Mouse (Mus musculus) heart, embryonic 15.5 days (tissue): ENCODE results near the gene Pfkm. TPM values are rescaled to one million over a fixed set of nuclear protein-coding genes. Genes with fewer than 3 reads are reported as not detected.

Experiments used
- ATAC-seq: fragments of 200-750 bp; cut with Nextera tagmentation; replicated peaks from 2 replicates; pipeline ENCODE4 v1.8.0; 2017; ENCODE audit warnings: low read depth, moderate TSS enrichment; ENCODE audit not compliant: insufficient number of reproducible peaks, insufficient read depth, low FRiP score
- H3K27ac ChIP-seq: fragments of 300-500 bp; sonication (generic); 2 replicates; pipeline ENCODE4 v1.5.1; 2015; ENCODE audit warnings: mild to moderate bottlenecking, inconsistent platforms
- H3K27me3 ChIP-seq: fragments of 300-500 bp; sonication (generic); 2 replicates; pipeline ENCODE4 v1.6.1; 2015; ENCODE audit warnings: inconsistent platforms
- H3K36me3 ChIP-seq: fragments of 300-500 bp; sonication (generic); 2 replicates; pipeline ENCODE4 v1.6.1; 2015; ENCODE audit warnings: mild to moderate bottlenecking, inconsistent platforms
- H3K4me1 ChIP-seq: fragments of 300-500 bp; sonication (generic); replicated peaks from 2 replicates; pipeline ENCODE4 v1.6.1; 2015; ENCODE audit warnings: inconsistent platforms
- H3K4me2 ChIP-seq: fragments of 300-500 bp; sonication (generic); 2 replicates; pipeline ENCODE4 v1.6.1; 2015; ENCODE audit warnings: inconsistent platforms, mild to moderate bottlenecking, moderate library complexity
- H3K4me3 ChIP-seq: fragments of 300-500 bp; sonication (generic); 2 replicates; pipeline ENCODE4 v1.5.1; 2015; ENCODE audit warnings: mild to moderate bottlenecking, inconsistent platforms
- H3K9ac ChIP-seq: fragments of 300-500 bp; sonication (generic); 2 replicates; pipeline ENCODE4 v1.6.1; 2015; ENCODE audit warnings: mild to moderate bottlenecking, inconsistent platforms
- H3K9me3 ChIP-seq: fragments of 300-500 bp; sonication (generic); replicated peaks from 2 replicates; pipeline ENCODE4 v1.6.1; 2016; ENCODE audit warnings: inconsistent platforms
- WGBS: fragments of 180-500 bp; shearing (Covaris S2); methylation state at CpG from one replicate; pipeline ENCODE4 v1.1.7; 2015; ENCODE audit warnings: mixed read lengths; 5-methylcytosine and 5-hydroxymethylcytosine counted together
- polyA plus RNA-seq: library from polyadenylated mRNA; unstranded; fragments of >200 nt; fragmentation: Nextera tagmentation; extraction: Ambion mirVana; gene quantifications from 2 replicates; pipeline ENCODE4 v1.2.1, GENCODE M21; 2015

Gene Pfkm
- polyA plus RNA-seq, 1 experiment from 2014 or later, result 127 TPM

DNA sequence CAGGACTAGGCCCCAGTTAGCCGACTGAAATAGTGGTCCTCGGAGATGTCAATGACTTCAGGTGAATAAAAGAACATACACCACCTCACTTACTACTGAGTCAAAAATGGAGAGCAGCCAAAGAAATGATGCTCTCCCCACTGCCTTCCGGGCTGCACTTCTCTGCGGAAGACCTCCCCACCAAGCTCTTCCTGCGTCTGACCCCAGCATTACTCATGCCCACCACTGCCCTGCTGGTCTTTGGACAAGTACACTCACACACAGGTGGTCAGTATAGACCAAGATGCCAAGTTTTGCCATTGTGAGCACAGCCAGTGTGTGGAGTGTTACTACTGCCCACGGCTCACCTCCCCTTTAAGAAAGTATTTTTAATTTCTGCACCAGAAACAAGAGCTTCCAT, 10.0 kb downstream of the Pfkm start:
- Histone ChIP-seq H3K4me3 (no peak overlapping the region), H3K4me1 (no peaks in the 10 kb centered on the region), H3K27me3 (0 out of 2 replicates have a peak, but pooled peaks cover 8% of the 10 kb centered on the region), H3K9ac (no peak overlapping the region), H3K9me3 (no peaks in the 10 kb centered on the region), H3K36me3 (no peaks in the 10 kb centered on the region), H3K4me2 (no peak overlapping the region), H3K27ac (no peak overlapping the region)
- no peak for ATAC-seq
- 84% methylated on average over 6 of the region's 6 CpGs for WGBS

DNA sequence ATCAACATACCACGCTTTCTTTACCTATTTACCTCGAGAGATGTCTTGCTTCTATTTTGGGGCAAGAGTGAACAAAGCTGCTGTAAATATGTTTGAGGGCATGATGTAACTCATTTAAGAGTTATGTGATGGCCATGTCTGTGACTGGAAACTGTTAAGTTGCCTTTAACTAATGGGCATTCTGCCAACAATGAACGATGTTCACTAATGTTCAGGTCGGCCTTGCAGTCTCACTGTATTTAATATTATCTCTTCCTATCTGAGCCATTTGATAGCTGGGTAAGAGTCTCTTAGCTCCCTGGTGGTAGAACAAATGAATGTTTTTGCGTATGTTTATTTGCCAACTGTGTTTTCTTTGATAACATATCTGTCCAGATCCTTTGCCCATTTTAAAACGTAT, 14.1 kb downstream of the Pfkm start:
- no peak overlapping the region for H3K4me3 ChIP-seq
- no peak overlapping the region for H3K4me2 ChIP-seq
- WGBS, result 51% methylated on average over 6 of the region's 6 CpGs
- H3K27ac ChIP-seq, result no peak overlapping the region
- H3K9me3 ChIP-seq, result no peaks in the 10 kb centered on the region
- no peak overlapping the region for H3K9ac ChIP-seq
- ATAC-seq, result no peak
- peaks cover 28% of the 10 kb centered on the region for H3K4me1 ChIP-seq
- no peaks in the 10 kb centered on the region for H3K36me3 ChIP-seq
- H3K27me3 ChIP-seq, result 0 out of 2 replicates have a peak, but pooled peaks cover 8% of the 10 kb centered on the region

- Histone ChIP-seq H3K36me3 (peaks cover 2% of the 10 kb centered on the region; the same call in 1 of the 2 replicates), H3K4me3 (no peak overlapping the region), H3K27ac (no peak overlapping the region), H3K4me2 (no peak overlapping the region), H3K9me3 (no peaks in the 10 kb centered on the region), H3K4me1 (peaks cover 34% of the 10 kb centered on the region), H3K27me3 (0 out of 2 replicates have a peak, but pooled peaks cover 8% of the 10 kb centered on the region), H3K9ac (no peak overlapping the region)
- WGBS, result 76% methylated on average over 6 of the region's 6 CpGs
- ATAC-seq, result no peak
These were observed 14.8 kb downstream of the Pfkm start for GRCm38 (mm10) chr15:98107230-98107629.

- Histone ChIP-seq H3K9ac (peak overlapping the region; percentile 85), H3K9me3 (no peaks in the 10 kb centered on the region), H3K4me3 (peak overlapping the region; percentile 83), H3K4me2 (peak overlapping the region; percentile 73), H3K27ac (peak overlapping the region; percentile 92), H3K4me1 (peaks cover 34% of the 10 kb centered on the region), H3K27me3 (0 out of 2 replicates have a peak, but pooled peaks cover 8% of the 10 kb centered on the region), H3K36me3 (peaks cover 7% of the 10 kb centered on the region; the same call in 1 of the 2 replicates)
- WGBS, result 34% methylated on average over 11 of the region's 11 CpGs
- no peak for ATAC-seq
These were observed 15.4 kb downstream of the Pfkm start for GRCm38 (mm10) chr15:98107703-98108296.

GRCm38 (mm10) chr15:98108297-98109152, 16.1 kb downstream of the Pfkm start:
- Histone ChIP-seq H3K27ac (peak overlapping the region; percentile 92), H3K4me2 (peak overlapping the region; percentile 73), H3K9ac (peak overlapping the region; percentile 85), H3K27me3 (0 out of 2 replicates have a peak, but pooled peaks cover 8% of the 10 kb centered on the region), H3K9me3 (no peaks in the 10 kb centered on the region), H3K36me3 (peaks cover 10% of the 10 kb centered on the region; the same call in 1 of the 2 replicates), H3K4me3 (peak overlapping the region; percentile 83), H3K4me1 (peaks cover 34% of the 10 kb centered on the region)
- 1% methylated on average over 37 of the region's 37 CpGs for WGBS
- ATAC-seq, result peak; percentile 90

GRCm38 (mm10) chr15:98111791-98112190, 19.4 kb downstream of the Pfkm start:
- Histone ChIP-seq H3K4me3 (no peak overlapping the region), H3K9me3 (no peaks in the 10 kb centered on the region), H3K4me1 (peaks cover 55% of the 10 kb centered on the region), H3K27me3 (0 out of 2 replicates have a peak, but pooled peaks cover 3% of the 10 kb centered on the region), H3K36me3 (peaks cover 14% of the 10 kb centered on the region; the same call in 1 of the 2 replicates), H3K27ac (peak overlapping the region; percentile 49), H3K9ac (0 out of 2 replicates have a peak overlapping the region, but pooled peaks have one; percentile 17), H3K4me2 (peak overlapping the region; percentile 14)
- ATAC-seq, result no peak
- WGBS, result 45% methylated on average over 5 of the region's 5 CpGs

DNA sequence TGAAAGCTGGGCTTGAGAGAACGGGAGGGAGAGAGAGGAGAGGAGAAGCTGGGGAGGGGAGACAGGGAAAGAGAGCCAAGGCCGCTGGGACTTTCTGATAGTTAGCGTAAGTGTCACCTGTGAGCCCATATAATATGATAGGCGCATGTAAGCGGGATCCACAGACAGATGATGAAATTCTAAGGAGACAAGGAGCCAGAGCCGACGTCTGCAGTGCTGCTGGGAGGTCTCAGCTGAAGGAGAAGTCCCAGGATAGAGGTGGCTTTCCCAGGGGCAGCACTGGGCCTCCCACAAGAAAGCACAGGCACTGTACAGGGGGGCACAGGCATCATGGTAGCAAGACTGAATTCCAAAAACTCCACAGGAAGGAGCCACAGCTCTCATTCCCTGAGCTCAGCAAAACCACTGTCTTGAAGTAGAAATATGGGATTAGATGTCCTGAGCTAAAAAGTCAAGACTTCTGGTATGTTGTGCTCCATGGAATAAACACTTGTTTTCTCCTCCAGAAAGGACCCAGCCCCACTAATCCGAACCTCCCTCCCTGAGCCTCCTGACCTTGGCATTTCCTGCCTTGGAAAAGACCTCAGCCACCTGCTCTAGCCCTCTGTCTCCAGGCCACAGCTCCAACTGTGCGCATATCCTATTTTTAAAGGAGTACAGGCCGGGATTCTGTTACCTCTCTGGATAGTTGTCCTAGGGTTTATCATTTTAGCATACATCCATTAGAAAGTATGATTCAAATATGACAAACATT, 21.9 kb downstream of the Pfkm start:
- WGBS, result 81% methylated on average over 10 of the region's 10 CpGs
- H3K27ac ChIP-seq, result peak overlapping the region; percentile 64

GRCm38 (mm10) chr15:98114852-98115778, 22.7 kb downstream of the Pfkm start:
- H3K36me3 ChIP-seq, result peaks cover 43% of the 10 kb centered on the region
- no peaks in the 10 kb centered on the region for H3K27me3 ChIP-seq
- 84% methylated on average over 10 of the region's 10 CpGs for WGBS
- H3K4me2 ChIP-seq, result no peak overlapping the region
- H3K4me1 ChIP-seq, result peaks cover 39% of the 10 kb centered on the region
- no peaks in the 10 kb centered on the region for H3K9me3 ChIP-seq
- no peak overlapping the region for H3K4me3 ChIP-seq
- H3K9ac ChIP-seq, result no peak overlapping the region
- peak overlapping the region; percentile 64 for H3K27ac ChIP-seq
- ATAC-seq, result peak; percentile 49

More for the DNA sequence above, 21.9 kb downstream of the Pfkm start:
- Histone ChIP-seq H3K27me3 (no peaks in the 10 kb centered on the region), H3K9me3 (no peaks in the 10 kb centered on the region), H3K9ac (no peak overlapping the region), H3K4me2 (no peak overlapping the region), H3K4me3 (no peak overlapping the region), H3K36me3 (peaks cover 34% of the 10 kb centered on the region), H3K4me1 (peaks cover 46% of the 10 kb centered on the region)
- ATAC-seq, result no peak

DNA sequence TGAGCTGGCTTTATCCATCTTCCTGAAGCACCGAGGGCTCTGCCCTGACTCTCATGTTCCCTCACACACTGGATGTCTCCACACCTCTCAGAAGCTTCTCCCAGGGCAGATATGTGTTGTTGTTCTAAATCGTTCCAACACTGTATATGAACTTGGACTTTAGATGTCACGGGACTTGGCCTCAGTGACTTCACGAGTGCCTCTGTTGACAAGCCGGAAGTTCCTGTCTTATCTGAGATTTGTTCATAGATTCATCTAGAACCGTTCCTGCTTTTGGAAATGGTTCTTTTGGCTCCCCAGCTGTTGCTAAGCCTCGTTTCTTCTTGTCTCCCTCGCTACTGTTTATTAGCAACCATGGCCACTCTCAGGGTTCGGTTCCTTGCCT, 23.4 kb downstream of the Pfkm start:
- H3K9ac ChIP-seq, result no peak overlapping the region
- H3K4me3 ChIP-seq, result no peak overlapping the region
- ATAC-seq, result no peak
- no peaks in the 10 kb centered on the region for H3K27me3 ChIP-seq
- peaks cover 49% of the 10 kb centered on the region for H3K36me3 ChIP-seq
- H3K9me3 ChIP-seq, result no peaks in the 10 kb centered on the region
- peak overlapping the region; percentile 64; the same call in 1 of the 2 replicates for H3K27ac ChIP-seq
- peaks cover 33% of the 10 kb centered on the region for H3K4me1 ChIP-seq
- 69% methylated on average over 9 of the region's 9 CpGs for WGBS
- H3K4me2 ChIP-seq, result no peak overlapping the region

GRCm38 (mm10) chr15:98116287-98116686, 23.9 kb downstream of the Pfkm start:
- Histone ChIP-seq H3K27me3 (no peaks in the 10 kb centered on the region), H3K9ac (no peak overlapping the region), H3K4me3 (no peak overlapping the region), H3K36me3 (peaks cover 54% of the 10 kb centered on the region), H3K4me2 (no peak overlapping the region), H3K4me1 (peaks cover 29% of the 10 kb centered on the region), H3K9me3 (no peaks in the 10 kb centered on the region), H3K27ac (no peak overlapping the region)
- 67% methylated on average over 5 of the region's 5 CpGs for WGBS
- no peak for ATAC-seq
